Mouse (Mus musculus) Muller cell, postnatal 12 days (primary cell): ENCODE measurements at regions not wholly inside any gene's neighbourhood (a gene's known extent, or its start where the extent isn't known, plus 50 kb on each side); places are given as distances from the start of the nearest gene placed in this dataset.
A peak's percentile ranks its signal among the peaks of the same experiment; 100 is the strongest.

Source experiments
- DNase-seq: peaks from one replicate; pipeline ENCODE4 v3.0.0-alpha.2; 2015; ENCODE audit errors: inconsistent ontology term

- DNase-seq = no peak
Observed at GRCm38 (mm10) chr3:156253172-156253934, 308.2 kb upstream of the Negr1 start.

GRCm38 (mm10) chr3:156256719-156257118, 304.9 kb upstream of the Negr1 start:
- no peak for DNase-seq

DNA sequence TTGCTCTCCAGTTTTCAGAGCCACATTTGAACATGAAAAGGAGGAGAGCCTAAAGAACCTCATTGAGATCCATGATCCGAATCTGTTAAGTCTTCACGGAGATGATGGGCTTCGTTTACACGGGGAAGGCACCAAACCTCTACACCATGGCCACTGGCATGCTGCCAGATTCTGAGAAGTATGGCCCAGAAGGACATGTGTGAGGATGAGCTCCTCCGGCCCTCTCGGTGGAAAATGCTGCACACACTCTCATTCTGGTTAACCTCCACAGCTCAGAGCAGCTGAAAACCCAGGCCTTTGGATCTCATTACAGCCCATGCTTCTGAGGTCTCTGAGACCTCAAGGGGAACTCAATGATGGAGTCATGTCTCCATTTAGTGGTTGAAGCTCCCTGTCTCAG, 296.9 kb upstream of the Negr1 start:
- no peak for DNase-seq

GRCm38 (mm10) chr3:156267727-156268126, 293.9 kb upstream of the Negr1 start:
- no peak for DNase-seq

DNA sequence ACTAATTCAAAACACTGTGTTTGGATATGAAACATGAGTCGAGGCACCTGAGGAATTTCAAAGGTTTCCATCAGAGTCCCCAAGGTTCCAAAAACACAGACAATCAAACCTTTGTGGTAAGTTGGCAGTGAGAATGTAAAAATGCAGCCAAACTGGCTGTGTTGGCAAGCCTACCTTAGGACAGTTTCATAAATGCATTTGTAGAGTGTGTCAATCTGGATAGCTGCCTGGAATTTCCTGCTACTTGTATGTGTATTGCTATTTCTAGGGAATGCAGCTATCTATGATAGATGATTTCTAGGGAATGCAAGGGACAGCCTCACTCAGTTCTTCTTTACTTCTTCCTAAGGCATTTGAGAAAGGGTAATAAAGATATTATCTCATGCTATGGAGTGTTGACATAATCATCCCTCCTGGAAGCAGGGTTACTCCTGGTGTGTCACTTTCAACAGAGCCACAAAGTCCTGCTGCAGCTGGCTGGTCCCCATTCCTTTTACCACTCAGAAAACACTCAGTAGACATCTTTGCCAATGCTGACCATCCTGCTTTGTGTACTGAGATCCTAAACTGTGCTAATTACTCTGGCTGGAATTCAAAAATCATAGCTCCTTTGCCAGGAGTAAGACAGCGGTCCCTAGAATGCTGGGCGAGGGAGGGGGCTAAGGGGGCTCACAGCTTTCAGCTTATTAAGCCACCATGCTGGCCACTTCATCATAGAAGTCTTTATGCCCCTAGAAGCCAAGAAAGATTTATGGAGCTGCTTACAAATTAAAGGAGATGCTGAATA, 261.4 kb upstream of the Negr1 start:
- peak; percentile 94 for DNase-seq

GRCm38 (mm10) chr3:156301302-156301701, 260.3 kb upstream of the Negr1 start:
- DNase-seq = no peak

DNA sequence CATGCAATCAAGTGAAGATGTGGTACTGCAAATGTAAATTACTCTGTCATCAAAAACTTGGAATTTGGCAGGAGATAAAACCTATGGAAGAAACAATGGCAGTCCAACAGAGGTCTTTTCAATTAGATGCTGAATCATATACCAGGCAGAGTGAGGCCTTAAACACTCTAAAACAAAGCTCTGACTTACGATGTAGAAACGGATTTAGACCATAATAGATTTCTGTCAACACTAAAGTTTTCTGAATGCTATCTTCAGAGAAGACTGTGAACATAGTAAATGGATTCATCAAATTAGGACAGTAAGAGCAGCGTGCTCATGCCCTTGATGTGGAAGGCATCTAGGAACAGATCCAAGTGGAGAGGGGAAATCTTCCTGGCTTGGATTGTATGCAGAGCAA, 259.8 kb upstream of the Negr1 start:
- DNase-seq = peak; percentile 81

DNA sequence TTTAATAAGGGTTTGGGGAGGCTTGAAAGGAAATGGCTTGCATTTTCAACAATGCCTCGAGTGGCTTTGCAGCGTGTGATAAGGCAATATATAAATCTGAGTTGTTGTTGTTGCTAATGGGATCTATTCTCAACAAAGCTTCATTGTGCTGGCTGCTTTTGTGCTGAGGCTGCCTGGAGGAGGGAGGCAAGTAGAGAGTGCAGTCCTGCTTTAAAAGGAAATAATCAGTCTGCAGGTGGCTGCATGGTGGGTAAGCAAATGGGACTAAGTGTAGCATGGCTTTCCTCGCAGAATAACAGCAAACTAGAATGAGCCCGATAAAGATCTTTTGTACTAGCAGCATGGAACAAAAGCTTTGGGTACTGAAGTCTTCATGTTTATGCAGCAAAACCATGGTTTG, 257.4 kb upstream of the Negr1 start:
- no peak for DNase-seq

DNA sequence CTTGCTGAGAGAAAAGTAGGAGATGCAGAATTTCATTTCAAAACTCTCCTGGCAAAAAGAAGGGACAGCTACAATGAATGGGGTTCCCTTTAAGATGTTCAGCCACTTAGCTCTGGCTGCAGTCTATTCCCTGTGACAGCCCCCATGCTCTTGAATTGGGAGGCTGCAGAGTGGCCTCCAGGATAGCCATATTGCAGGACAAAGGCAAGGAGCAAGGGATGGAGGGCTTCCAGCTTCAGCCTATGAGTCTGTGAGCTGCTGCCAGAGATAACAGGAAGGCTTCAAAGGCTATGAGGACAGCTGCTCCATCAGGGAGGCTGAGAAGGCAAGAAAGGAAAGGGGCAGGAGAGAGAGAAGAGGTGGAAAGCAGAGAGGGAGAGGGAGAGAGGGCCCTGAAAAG, 256.5 kb upstream of the Negr1 start:
- DNase-seq = no peak

GRCm38 (mm10) chr3:156335033-156335793, 226.4 kb upstream of the Negr1 start:
- DNase-seq = peak; percentile 57

- DNase-seq = no peak
Observed at GRCm38 (mm10) chr3:156341484-156341883, 220.1 kb upstream of the Negr1 start.

DNA sequence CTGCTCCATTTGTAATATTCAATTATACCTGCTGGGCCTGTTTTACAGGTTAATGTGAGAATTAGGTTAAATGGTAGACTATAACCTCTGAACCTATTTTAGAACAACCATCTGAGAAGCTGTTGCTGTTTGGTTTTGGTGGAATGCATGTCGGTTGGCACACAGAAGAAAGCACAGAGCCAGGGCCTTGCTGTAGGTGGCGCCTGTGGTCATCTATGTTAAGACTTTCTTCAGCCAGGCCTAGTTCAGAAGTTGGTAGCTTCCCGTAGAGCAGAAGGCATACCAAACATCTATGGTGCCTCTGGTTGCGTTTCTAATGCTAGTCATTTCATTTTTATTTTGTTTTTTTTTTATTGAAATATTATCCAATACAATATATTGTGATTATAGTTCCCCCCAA, 209.9 kb upstream of the Negr1 start:
- DNase-seq = no peak

DNA sequence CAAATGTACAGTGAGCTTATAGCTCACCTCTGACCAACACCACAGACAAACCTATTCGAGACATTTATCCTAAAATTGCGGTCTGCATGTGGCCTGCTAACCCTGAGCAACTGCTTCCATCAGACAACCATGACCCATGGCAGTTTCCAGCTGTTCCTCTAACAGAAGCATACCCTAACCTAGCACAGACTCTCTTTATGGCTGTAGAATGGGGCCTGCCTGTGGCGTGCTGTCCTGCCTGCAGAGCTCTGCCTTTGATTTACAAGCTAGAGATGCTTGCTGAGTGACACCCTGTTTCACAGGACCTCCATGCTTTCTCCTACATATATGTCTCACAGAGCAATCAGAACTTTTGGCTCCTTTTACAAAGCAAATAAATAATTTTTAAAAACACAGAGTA, 208.2 kb upstream of the Negr1 start:
- DNase-seq = no peak

- DNase-seq = no peak
Observed at GRCm38 (mm10) chr3:156353841-156354473, 207.6 kb upstream of the Negr1 start.

DNA sequence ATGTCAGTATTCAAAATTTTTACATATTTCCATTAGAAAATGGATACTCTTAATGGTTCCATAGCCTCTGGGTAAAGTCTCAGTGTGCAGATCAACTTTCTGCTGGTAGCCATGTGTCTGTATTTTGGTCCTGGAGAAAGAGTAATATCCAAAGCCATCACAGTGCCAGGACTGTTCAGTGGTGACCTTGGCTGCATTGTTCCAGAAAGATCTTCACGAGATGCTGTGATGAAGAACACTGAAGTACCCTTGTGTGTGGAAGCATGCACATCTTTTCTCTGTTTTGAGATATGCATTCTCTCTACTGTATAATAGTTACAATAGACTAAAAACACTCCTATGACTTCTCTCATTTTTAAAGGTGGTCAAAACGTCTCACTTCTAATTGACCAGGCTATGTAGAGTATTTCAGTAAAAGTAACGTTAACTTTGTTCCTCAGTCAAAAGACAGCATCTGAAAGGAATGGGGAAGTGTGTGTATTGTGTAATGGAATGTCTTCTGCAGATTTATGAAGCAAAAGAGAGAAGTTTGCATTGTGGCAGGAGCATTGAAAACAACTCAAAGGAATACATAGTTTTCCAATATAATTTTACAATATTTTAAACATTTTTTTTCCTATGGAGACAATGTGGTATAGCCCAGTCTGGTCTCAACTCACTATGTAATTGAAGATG, 192.8 kb upstream of the Negr1 start:
- no peak for DNase-seq

DNA sequence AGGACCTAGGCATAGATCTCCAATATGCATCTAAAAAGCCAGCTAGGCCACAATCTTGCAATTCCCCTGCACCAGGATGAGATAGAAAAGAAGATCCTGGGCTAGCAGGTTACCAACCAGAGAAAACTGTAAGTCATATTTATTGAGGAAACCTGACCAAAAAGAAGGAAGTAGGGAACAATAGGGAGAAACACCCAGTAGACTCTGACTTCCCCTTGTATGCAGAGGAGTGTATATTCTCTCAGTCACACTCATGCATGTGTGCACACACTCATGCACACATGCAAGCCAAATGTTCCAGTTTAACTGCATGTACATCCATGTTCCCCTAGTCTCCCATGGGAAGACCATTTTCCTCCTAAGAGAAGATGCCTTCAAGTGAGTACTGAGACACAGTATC, 184.9 kb upstream of the Negr1 start:
- DNase-seq = no peak

DNA sequence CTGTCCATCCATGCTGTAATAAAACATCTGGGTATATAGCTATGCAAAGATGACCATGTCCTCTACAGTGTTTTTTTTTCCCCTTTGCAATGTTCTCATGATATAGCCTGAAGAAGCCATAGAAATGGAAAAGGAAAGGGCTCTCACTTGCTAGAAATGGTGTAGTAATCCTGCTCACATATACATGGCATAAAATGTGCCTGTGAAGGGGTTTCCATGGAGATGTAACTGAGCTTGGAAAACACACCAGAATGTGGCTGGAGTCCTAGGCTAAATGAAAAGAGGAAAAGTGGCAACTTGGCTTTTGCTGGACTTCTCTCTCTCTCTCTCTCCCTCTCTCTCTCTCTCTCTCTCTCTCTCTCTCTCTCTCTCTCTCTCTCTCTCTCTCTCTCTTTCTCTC, 178.7 kb upstream of the Negr1 start:
- DNase-seq = no peak

- DNase-seq = peak; percentile 14
Observed at GRCm38 (mm10) chr3:156406136-156406535, 155.5 kb upstream of the Negr1 start.

DNA sequence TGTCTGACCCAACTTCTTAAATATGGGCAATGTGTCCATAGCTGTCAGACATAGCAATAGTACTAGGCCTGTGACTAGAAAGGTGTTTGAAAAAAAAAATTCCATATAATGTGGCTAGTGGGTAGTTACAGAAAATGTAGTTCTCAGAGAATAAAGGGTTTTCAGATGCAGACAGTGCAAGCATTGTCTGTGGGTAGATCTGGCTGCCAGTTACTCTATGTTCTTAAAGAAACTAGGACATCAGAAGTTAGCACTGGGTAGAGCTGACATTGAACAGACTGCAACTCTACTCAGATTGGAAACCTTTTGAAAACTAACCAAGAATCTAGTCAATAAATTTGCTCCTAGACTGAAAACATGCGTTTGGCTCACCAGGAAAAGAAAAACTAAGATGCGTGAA, 154.5 kb upstream of the Negr1 start:
- DNase-seq = peak; percentile 7

DNA sequence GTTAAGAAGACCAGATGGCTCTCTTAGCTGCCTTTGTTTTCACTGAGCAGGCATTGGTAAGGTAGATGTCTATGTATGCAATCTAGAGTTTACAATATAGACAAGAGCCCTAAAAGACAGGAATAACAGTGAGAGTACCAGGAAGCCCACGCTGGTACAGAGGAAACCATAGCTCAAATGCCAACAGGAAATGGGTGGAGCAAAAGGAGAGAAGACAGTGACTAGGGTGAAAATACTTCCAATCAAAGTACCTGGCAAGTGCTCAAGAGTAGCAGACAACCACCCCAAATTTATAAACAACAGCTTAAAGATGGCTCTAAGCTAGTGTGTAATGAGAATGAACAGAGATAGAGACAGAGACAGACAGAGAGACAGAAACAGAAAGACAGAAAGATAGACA, 151.5 kb upstream of the Negr1 start:
- DNase-seq = no peak

- DNase-seq = no peak
Observed at GRCm38 (mm10) chr3:156412757-156413156, 148.8 kb upstream of the Negr1 start.
